Mouse (Mus musculus): ENCODE results near the gene 4930519G04Rik. TPM values are rescaled to one million over a fixed set of nuclear protein-coding genes. Genes with fewer than 3 reads are reported as not detected.
"Not testable (repeated sequence)": the region's sequence is repeated elsewhere in the genome, so short reads cannot be mapped to it uniquely, and the experiment has no call there.

4930519G04Rik gene
- polyA plus RNA-seq, 1 experiment from 2014 or later = 0.08 TPM

DNA sequence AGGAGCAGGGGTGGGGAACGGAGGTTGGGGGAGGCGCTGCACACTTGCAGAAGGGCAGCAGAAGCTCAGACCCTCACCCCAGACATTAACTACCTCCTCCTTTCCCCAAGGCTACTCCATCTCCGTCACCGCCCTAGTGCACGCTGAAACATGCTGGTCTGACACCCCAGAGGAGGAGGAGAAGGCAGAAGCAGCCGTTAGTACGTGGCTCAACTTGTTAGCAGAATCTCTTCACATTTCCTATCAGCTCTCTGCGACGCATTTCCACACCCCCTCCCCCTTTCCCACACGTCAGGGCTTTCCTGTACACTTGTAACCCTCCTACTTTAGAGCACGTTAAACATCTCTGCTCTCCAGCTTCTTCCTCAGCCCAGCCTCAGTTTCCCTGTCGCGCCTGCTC is 25.9 kb downstream of the 4930519G04Rik start:
- Histone ChIP-seq H3K9me3 (ENCODE audit: control insufficient read depth, low read length) (no peaks in the 10 kb centered on the region), H3K27me3 (replicated peaks; ENCODE audit: control insufficient read depth, insufficient read depth, low read length) (no peaks in the 10 kb centered on the region)

DNA sequence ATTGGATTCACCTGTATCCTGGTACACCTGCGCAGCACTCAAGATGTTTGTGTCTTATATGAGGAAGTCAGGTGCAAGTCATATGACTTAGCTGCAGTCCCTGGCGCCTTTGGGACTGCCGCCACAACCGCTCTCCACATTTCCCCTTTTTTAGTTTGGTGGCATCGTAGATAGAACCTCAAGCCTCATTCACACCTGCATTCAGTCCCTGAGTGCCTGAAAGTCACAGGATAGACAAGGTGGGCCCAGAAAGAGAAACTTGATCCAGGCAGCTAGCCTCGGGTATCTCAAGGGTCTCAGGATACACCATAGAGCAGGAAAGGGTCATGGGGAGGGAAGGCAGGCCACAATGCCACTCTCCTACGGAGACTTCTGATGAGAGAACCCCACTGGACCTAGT is 28.9 kb downstream of the 4930519G04Rik start:
- not testable (repeated sequence) for H3K9ac ChIP-seq (ENCODE audit: low read length); ATAC-seq (replicated peaks; ENCODE audit: low FRiP score, low TSS enrichment, low read depth); H3K27me3 ChIP-seq (replicated peaks; ENCODE audit: control insufficient read depth, insufficient read depth, low read length); DNase-seq (ENCODE audit: low spot score); H3K27ac ChIP-seq (ENCODE audit: low read depth); H3K9me3 ChIP-seq (ENCODE audit: control insufficient read depth, low read length); H3K4me3 ChIP-seq (ENCODE audit: low read depth, low read length); H3K36me3 ChIP-seq (ENCODE audit: control insufficient read depth, insufficient read depth, low read length); H3K4me2 ChIP-seq (ENCODE audit: low read length); H3K4me1 ChIP-seq (replicated peaks; ENCODE audit: control insufficient read depth, insufficient read depth, low read length)
- 80% methylated on average over 6 of the region's 7 CpGs for WGBS

More for the DNA sequence above, 25.9 kb downstream of the 4930519G04Rik start:
- no peaks in the 10 kb centered on the region for H3K4me1 ChIP-seq (replicated peaks; ENCODE audit: control insufficient read depth, insufficient read depth, low read length)
- H3K4me2 ChIP-seq (ENCODE audit: low read length) = no peak overlapping the region
- no peak overlapping the region for H3K4me3 ChIP-seq (ENCODE audit: low read depth, low read length)
- DNase-seq (ENCODE audit: low spot score) (no peak), ATAC-seq (replicated peaks; ENCODE audit: low FRiP score, low TSS enrichment, low read depth) (no peak)
- H3K27ac ChIP-seq (ENCODE audit: low read depth) = no peak overlapping the region
- no peaks in the 10 kb centered on the region for H3K36me3 ChIP-seq (ENCODE audit: control insufficient read depth, insufficient read depth, low read length)
- WGBS = 52% methylated on average over 13 of the region's 13 CpGs
- H3K9ac ChIP-seq (ENCODE audit: low read length) = no peak overlapping the region

DNA sequence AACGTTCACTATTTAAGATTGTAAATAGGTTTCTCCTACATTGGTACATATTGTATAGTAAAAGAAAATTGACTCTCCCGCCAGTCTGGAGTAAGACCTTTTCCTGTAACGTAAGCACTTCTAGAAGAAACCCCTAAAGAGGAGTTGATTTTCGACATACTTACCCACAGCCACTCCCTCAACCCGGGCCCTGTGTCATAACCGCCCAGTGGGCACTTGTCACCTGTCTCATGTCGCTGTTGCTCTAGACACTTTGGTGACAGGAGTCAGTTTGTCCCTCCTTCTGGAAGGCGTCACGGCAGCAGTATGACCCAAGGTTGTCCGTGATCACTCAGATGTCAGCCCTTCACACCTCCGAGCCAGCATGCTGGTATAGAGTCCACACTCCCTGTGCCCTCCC is 29.6 kb downstream of the 4930519G04Rik start:
- ATAC-seq (replicated peaks; ENCODE audit: low FRiP score, low TSS enrichment, low read depth) = no peak

DNA sequence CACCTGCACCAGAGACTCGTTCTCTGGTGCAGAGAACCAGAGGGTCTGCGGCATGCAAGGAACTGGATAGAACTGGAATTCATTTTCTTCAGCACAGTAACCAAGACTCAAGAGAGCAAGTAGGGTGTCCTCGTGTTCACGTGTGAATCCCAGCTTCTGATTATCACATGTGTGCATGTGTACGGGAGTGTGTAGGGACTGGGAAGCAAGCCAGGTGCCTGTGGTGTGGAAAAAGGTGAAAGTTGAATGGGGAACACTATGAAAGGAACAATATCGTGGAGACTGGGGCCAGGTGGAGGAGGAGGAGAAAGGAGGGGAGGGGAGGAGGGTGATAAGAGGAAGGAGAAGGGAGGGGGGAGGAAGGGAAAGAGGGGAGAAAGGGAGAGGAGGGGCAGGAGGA is 33.3 kb downstream of the 4930519G04Rik start:
- 77% methylated on average over 6 of the region's 6 CpGs for WGBS
- ATAC-seq (replicated peaks; ENCODE audit: low FRiP score, low TSS enrichment, low read depth) (no peak), DNase-seq (ENCODE audit: low spot score) (no peak)
- H3K27ac ChIP-seq (ENCODE audit: low read depth) = no peak overlapping the region
- no peaks in the 10 kb centered on the region for H3K27me3 ChIP-seq (replicated peaks; ENCODE audit: control insufficient read depth, insufficient read depth, low read length)
- no peak overlapping the region for H3K4me2 ChIP-seq (ENCODE audit: low read length)
- H3K36me3 ChIP-seq (ENCODE audit: control insufficient read depth, insufficient read depth, low read length) = no peaks in the 10 kb centered on the region
- H3K4me3 ChIP-seq (ENCODE audit: low read depth, low read length) = no peak overlapping the region
- no peak overlapping the region for H3K9ac ChIP-seq (ENCODE audit: low read length)
- H3K4me1 ChIP-seq (replicated peaks; ENCODE audit: control insufficient read depth, insufficient read depth, low read length) = no peaks in the 10 kb centered on the region
- no peaks in the 10 kb centered on the region for H3K9me3 ChIP-seq (ENCODE audit: control insufficient read depth, low read length)

More for the DNA sequence above, 29.6 kb downstream of the 4930519G04Rik start:
- Histone ChIP-seq H3K9me3 (ENCODE audit: control insufficient read depth, low read length) (no peaks in the 10 kb centered on the region), H3K36me3 (ENCODE audit: control insufficient read depth, insufficient read depth, low read length) (no peaks in the 10 kb centered on the region), H3K9ac (ENCODE audit: low read length) (no peak overlapping the region), H3K27ac (ENCODE audit: low read depth) (no peak overlapping the region), H3K27me3 (replicated peaks; ENCODE audit: control insufficient read depth, insufficient read depth, low read length) (no peaks in the 10 kb centered on the region), H3K4me1 (replicated peaks; ENCODE audit: control insufficient read depth, insufficient read depth, low read length) (no peaks in the 10 kb centered on the region), H3K4me3 (ENCODE audit: low read depth, low read length) (no peak overlapping the region), H3K4me2 (ENCODE audit: low read length) (no peak overlapping the region)
- WGBS = 83% methylated on average over 11 of the region's 11 CpGs
- DNase-seq (ENCODE audit: low spot score) = no peak

DNA sequence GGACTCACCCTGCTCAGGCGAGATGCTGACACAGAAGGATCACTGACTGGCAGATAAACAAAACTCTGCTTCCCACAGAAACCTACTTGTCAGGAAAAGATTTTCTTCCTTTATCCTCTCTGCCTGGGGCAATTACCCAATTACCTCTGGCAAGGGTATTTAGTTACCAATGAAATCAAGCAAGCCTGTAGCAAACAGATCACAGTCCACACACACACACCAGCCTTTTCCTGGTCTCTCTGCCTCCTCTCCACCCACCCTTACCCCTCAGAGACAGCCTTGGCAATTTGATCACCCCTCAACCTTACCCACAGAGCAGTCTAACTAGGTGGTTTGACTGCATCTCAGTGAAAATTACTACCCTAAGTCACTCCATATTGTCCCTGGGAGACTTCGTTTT is 35.5 kb downstream of the 4930519G04Rik start:
- WGBS = 67% methylated on average over 2 of the region's 2 CpGs
- ATAC-seq (replicated peaks; ENCODE audit: low FRiP score, low TSS enrichment, low read depth) (no peak), DNase-seq (ENCODE audit: low spot score) (no peak)
- Histone ChIP-seq H3K9me3 (ENCODE audit: control insufficient read depth, low read length) (no peaks in the 10 kb centered on the region), H3K4me2 (ENCODE audit: low read length) (no peak overlapping the region), H3K4me3 (ENCODE audit: low read depth, low read length) (no peak overlapping the region), H3K36me3 (ENCODE audit: control insufficient read depth, insufficient read depth, low read length) (no peaks in the 10 kb centered on the region), H3K4me1 (replicated peaks; ENCODE audit: control insufficient read depth, insufficient read depth, low read length) (no peaks in the 10 kb centered on the region), H3K9ac (ENCODE audit: low read length) (no peak overlapping the region), H3K27ac (ENCODE audit: low read depth) (no peak overlapping the region), H3K27me3 (replicated peaks; ENCODE audit: control insufficient read depth, insufficient read depth, low read length) (no peaks in the 10 kb centered on the region)

DNA sequence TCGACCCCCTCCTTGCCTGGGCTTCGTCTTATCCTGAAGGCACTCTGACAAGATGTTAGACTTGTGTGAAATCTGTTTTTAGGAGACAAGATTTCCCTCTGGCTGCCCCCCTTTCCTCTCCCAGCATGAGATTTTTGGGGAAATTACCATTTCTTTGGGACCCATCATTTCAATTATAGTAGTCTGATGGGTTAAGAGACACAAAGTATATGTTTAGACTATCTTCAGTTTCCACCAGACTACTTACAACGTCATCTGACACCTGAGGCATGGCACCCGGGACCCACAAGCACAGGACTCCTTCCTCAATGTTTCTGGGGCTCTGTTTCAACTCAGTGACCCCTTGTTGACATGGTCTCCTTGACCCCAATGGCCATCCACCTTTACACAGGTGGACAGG is 42.1 kb downstream of the 4930519G04Rik start:
- no peak for ATAC-seq (replicated peaks; ENCODE audit: low FRiP score, low TSS enrichment, low read depth)
- Histone ChIP-seq H3K9me3 (ENCODE audit: control insufficient read depth, low read length) (no peaks in the 10 kb centered on the region), H3K4me3 (ENCODE audit: low read depth, low read length) (no peak overlapping the region), H3K36me3 (ENCODE audit: control insufficient read depth, insufficient read depth, low read length) (no peaks in the 10 kb centered on the region), H3K27me3 (replicated peaks; ENCODE audit: control insufficient read depth, insufficient read depth, low read length) (no peaks in the 10 kb centered on the region), H3K4me2 (ENCODE audit: low read length) (no peak overlapping the region), H3K27ac (ENCODE audit: low read depth) (no peak overlapping the region), H3K9ac (ENCODE audit: low read length) (no peak overlapping the region), H3K4me1 (replicated peaks; ENCODE audit: control insufficient read depth, insufficient read depth, low read length) (no peaks in the 10 kb centered on the region)
- DNase-seq (ENCODE audit: low spot score) = no peak
- 76% methylated on average over 4 of the region's 4 CpGs for WGBS

DNA sequence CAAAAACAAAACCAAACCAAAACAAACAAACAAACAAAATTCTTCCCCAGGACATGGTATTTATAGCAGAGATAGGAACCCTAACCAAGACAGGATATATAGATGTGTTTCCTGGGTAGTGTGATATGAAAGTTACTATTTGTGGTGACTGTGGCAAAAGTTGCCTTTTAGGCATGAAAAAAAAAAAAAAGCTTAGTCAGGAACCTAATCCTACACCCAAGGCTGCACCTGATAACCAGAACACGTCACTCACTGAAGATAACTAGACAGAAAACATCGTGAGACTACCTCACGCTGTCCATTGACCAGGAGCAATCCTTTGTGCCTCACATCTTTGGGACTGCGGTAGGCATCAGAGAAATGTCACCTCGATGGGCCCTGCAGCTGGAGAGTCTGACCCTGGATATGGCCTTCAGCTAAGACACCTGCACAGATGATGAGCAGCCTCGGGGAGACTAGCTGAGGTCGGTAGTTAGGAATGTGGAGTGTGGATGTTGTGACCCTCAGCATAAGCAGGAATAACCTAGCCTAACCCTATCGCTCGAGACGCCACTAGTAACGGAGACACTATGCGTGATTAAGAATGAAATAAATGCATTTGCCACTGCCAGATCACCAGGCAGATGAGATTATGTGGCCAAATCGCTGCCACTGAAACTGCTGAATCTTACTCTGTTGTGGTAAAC is 43.4 kb downstream of the 4930519G04Rik start, which contains the start of gene Oasl2:
Oasl2 (plus strand) TSS at position 249 of the 686 bp plus-strand sequence.
- no peaks in the 10 kb centered on the region for H3K36me3 ChIP-seq (ENCODE audit: control insufficient read depth, insufficient read depth, low read length)
- H3K27me3 ChIP-seq (replicated peaks; ENCODE audit: control insufficient read depth, insufficient read depth, low read length) = no peaks in the 10 kb centered on the region
- WGBS = 64% methylated on average over 13 of the region's 13 CpGs
- no peak within 1 kb of the TSS for H3K9ac ChIP-seq (ENCODE audit: low read length)
- no peaks in the 10 kb centered on the region for H3K4me1 ChIP-seq (replicated peaks; ENCODE audit: control insufficient read depth, insufficient read depth, low read length)
- H3K4me2 ChIP-seq (ENCODE audit: low read length) = peak within 1 kb of the TSS; percentile 32
- peak within 1 kb of the TSS; percentile 12 for H3K4me3 ChIP-seq (ENCODE audit: low read depth, low read length)
- H3K9me3 ChIP-seq (ENCODE audit: control insufficient read depth, low read length) = no peaks in the 10 kb centered on the region
- ATAC-seq (replicated peaks; ENCODE audit: low FRiP score, low TSS enrichment, low read depth) (no peak), DNase-seq (ENCODE audit: low spot score) (peak; percentile 62)
- H3K27ac ChIP-seq (ENCODE audit: low read depth) = no peak within 1 kb of the TSS; the same call in 1 of the 2 replicates

DNA sequence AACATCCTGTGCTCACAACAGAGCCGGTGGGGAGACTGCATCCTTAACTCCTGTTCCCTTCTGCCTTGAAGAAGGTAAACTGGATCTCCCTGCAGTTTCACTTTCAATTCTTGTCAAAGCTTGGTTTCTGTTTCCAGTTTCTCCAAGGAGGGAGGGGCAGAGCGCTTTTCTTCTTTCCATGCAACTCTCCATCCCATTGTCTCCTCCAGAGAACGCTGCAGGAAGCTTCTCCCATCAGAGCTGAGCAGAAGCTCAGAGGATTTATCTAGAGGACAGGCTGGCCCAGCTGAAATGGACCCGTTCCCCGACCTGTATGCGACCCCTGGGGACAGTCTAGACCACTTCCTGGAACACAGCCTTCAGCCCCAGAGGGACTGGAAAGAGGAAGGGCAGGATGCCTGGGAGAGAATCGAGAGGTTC is 43.9 kb downstream of the 4930519G04Rik start:
- no peak overlapping the region for H3K9ac ChIP-seq (ENCODE audit: low read length)

DNA sequence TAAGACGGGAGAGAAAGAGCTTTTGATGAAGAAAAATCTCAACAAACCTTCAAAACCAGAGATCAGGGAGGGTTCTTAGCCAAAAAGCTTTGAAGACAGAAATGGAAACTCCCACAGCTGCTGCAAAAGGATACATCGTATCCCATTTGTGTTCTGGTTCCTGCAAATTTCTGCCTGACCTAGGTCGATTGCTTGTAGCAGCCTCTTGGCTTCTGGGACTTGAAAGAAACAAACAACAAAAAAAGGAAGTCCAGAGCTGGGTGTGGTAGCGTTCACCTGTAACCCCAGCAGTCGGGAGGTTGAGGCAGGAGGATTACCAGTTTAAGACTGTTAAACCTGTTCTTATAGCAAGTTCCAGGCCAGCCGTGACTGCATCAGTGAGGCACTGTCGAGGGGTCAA is 45.4 kb downstream of the 4930519G04Rik start:
- 72% methylated on average over 7 of the region's 7 CpGs for WGBS
- no peak for DNase-seq (ENCODE audit: low spot score)
- Histone ChIP-seq H3K9me3 (ENCODE audit: control insufficient read depth, low read length) (no peaks in the 10 kb centered on the region), H3K36me3 (ENCODE audit: control insufficient read depth, insufficient read depth, low read length) (no peaks in the 10 kb centered on the region), H3K4me3 (ENCODE audit: low read depth, low read length) (no peak overlapping the region), H3K9ac (ENCODE audit: low read length) (no peak overlapping the region), H3K4me1 (replicated peaks; ENCODE audit: control insufficient read depth, insufficient read depth, low read length) (no peaks in the 10 kb centered on the region), H3K4me2 (ENCODE audit: low read length) (no peak overlapping the region), H3K27ac (ENCODE audit: low read depth) (no peak overlapping the region), H3K27me3 (replicated peaks; ENCODE audit: control insufficient read depth, insufficient read depth, low read length) (no peaks in the 10 kb centered on the region)
- no peak for ATAC-seq (replicated peaks; ENCODE audit: low FRiP score, low TSS enrichment, low read depth)

More for the DNA sequence above, 43.9 kb downstream of the 4930519G04Rik start:
- whole genome bisulfite sequencing = 11% methylated on average over 7 of the region's 7 CpGs
- Histone ChIP-seq H3K9me3 (ENCODE audit: control insufficient read depth, low read length) (no peaks in the 10 kb centered on the region), H3K4me1 (replicated peaks; ENCODE audit: control insufficient read depth, insufficient read depth, low read length) (no peaks in the 10 kb centered on the region), H3K36me3 (ENCODE audit: control insufficient read depth, insufficient read depth, low read length) (no peaks in the 10 kb centered on the region), H3K27ac (ENCODE audit: low read depth) (no peak overlapping the region; the same call in 1 of the 2 replicates), H3K27me3 (replicated peaks; ENCODE audit: control insufficient read depth, insufficient read depth, low read length) (no peaks in the 10 kb centered on the region), H3K4me2 (ENCODE audit: low read length) (peak overlapping the region; percentile 32), H3K4me3 (ENCODE audit: low read depth, low read length) (peak overlapping the region; percentile 12)
- DNase-seq (ENCODE audit: low spot score) = peak; percentile 64
- no peak for ATAC-seq (replicated peaks; ENCODE audit: low FRiP score, low TSS enrichment, low read depth)
